Mouse (Mus musculus): ENCODE results near the gene Zfp607a. TPM values are rescaled to one million over a fixed set of nuclear protein-coding genes. Genes with fewer than 3 reads are reported as not detected.
A peak's percentile ranks its signal among the peaks of the same experiment; 100 is the strongest.

Zfp607a gene
- 3.2 and 3.4 TPM in 2 replicates for polyA plus RNA-seq (2015; fragmentation: Nextera tagmentation; extraction: Ambion mirVana)

DNA sequence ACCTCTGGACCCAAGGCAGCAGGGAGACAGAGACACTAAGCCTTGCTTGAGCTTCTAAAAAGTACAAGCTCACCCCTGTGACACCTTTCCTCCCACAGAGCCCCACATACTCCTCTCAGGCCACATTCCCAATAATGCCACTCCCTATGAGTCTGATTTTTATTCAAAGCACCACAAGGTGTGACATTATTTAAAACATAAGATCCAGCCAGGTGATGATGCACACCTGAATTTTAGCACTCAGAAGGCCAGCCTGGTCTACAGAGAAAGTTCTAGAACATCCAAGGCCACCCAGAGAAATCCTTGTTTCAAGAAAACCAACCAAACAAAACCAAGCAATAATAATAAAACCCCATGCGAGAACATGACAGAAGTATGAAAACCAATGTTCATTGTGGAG lies at the start of gene Zfp607a:
TSS of gene Zfp607a (plus strand) at position 301 of the 400 bp plus-strand sequence.
- Histone ChIP-seq H3K4me2 (ENCODE audit: low read depth, low read length) (no peak within 1 kb of the TSS), H3K9ac (ENCODE audit: low read depth, low read length) (no peak within 1 kb of the TSS), H3K4me3 (ENCODE audit: low read length) (no peak within 1 kb of the TSS), H3K36me3 (ENCODE audit: control insufficient read depth, insufficient read depth, low read length) (peaks cover 8% of the 10 kb centered on the region), H3K9me3 (ENCODE audit: control insufficient read depth, low read length) (no peaks in the 10 kb centered on the region), H3K27ac (ENCODE audit: low read length) (no peak within 1 kb of the TSS), H3K27me3 (replicated peaks; ENCODE audit: control insufficient read depth, insufficient read depth, low read length) (no peaks in the 10 kb centered on the region), H3K4me1 (ENCODE audit: control insufficient read depth, insufficient read depth, low read length) (no peaks in the 10 kb centered on the region)
- 94% methylated on average over 1 of the region's 1 CpGs for WGBS
- no peak for ATAC-seq

DNA sequence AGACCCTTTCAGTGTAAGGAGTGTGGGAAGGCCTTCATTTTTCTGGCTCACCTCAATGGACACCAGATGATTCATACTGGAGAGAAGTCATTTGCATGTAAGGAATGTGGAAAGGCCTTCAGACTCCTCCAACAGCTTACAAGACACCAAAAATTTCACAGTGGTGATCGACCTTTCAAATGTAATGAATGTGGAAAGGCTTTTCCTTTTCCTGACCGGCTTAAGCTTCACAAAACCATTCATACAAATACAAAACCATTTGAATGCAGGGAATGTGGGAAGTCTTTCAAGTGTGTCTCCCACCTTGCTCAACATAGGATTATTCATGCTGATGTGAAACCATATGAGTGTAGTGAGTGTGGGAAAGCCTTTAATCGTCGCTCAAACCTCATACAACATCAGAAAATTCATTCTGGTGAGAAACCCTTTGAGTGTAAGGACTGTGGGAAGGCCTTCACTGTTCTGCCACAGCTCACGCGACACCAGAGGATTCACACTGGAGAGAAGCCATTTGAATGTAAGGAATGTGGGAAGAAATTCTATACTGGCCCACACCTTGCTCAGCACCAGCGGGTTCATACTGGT lies 38.7 kb upstream of the Zfp607a start:
- H3K27me3 ChIP-seq (replicated peaks; ENCODE audit: control insufficient read depth, insufficient read depth, low read length): no peaks in the 10 kb centered on the region

DNA sequence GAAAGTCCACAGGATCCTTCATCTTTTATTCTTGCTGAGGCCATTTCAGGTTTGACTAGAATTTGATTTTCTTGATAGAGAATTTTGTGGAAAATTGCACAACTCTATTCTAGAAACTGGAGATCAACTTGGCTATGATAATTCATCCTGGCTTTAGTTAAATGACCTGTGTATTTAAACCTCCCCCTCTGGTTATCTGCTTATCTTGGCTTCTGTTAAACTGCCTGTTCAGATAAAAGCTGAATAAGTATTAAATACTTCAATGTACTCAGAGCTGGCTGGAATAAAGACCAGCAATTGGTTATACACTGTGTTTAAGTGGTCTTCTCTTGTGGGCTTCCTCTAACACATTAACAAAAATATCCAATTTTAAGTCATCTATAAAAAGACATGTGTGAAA lies 34.7 kb upstream of the Zfp607a start:
- H3K4me2 ChIP-seq (ENCODE audit: low read depth, low read length): no peak overlapping the region
- no peak overlapping the region for H3K9ac ChIP-seq (ENCODE audit: low read depth, low read length)
- H3K36me3 ChIP-seq (ENCODE audit: control insufficient read depth, insufficient read depth, low read length): no peaks in the 10 kb centered on the region; the same call in 1 of the 2 replicates
- no peak overlapping the region for H3K27ac ChIP-seq (ENCODE audit: low read length)
- 0 out of 2 replicates have a peak, but pooled peaks cover 3% of the 10 kb centered on the region for H3K9me3 ChIP-seq (ENCODE audit: control insufficient read depth, low read length)
- H3K4me3 ChIP-seq (ENCODE audit: low read length): no peak overlapping the region
- no peak for ATAC-seq
- H3K27me3 ChIP-seq (replicated peaks; ENCODE audit: control insufficient read depth, insufficient read depth, low read length): no peaks in the 10 kb centered on the region
- H3K4me1 ChIP-seq (ENCODE audit: control insufficient read depth, insufficient read depth, low read length): no peaks in the 10 kb centered on the region

More for the DNA sequence above, 38.7 kb upstream of the Zfp607a start:
- Histone ChIP-seq H3K4me1 (ENCODE audit: control insufficient read depth, insufficient read depth, low read length) (no peaks in the 10 kb centered on the region), H3K27ac (ENCODE audit: low read length) (no peak overlapping the region), H3K4me3 (ENCODE audit: low read length) (no peak overlapping the region), H3K4me2 (ENCODE audit: low read depth, low read length) (no peak overlapping the region), H3K9ac (ENCODE audit: low read depth, low read length) (no peak overlapping the region), H3K9me3 (ENCODE audit: control insufficient read depth, low read length) (no peaks in the 10 kb centered on the region), H3K36me3 (ENCODE audit: control insufficient read depth, insufficient read depth, low read length) (peaks cover 4% of the 10 kb centered on the region; the same call in 1 of the 2 replicates)
- ATAC-seq: no peak
- 96% methylated on average over 7 of the region's 7 CpGs for WGBS

DNA sequence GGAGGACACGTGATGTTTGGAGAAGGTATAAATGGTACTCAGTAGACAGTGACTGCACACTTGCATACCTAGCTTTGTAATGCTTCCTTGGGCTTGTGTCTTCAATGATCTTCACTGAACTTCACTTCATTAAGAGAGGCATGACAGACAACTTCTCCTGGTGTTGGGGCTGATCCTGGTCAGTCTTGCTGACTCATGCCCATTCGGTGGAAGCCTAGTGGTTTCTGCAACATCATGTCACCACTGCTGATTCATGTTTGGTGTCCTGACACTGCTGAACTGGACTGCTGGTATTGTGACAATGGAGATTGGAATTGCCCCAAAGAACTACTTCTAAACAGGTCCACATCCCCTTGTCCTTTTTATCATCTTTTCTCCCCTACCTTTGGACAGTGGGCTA lies 23.2 kb upstream of the Zfp607a start:
- Histone ChIP-seq H3K4me1 (ENCODE audit: control insufficient read depth, insufficient read depth, low read length) (0 out of 2 replicates have a peak, but pooled peaks cover 2% of the 10 kb centered on the region), H3K9ac (ENCODE audit: low read depth, low read length) (no peak overlapping the region), H3K27me3 (replicated peaks; ENCODE audit: control insufficient read depth, insufficient read depth, low read length) (no peaks in the 10 kb centered on the region), H3K4me2 (ENCODE audit: low read depth, low read length) (no peak overlapping the region), H3K9me3 (ENCODE audit: control insufficient read depth, low read length) (no peaks in the 10 kb centered on the region), H3K4me3 (ENCODE audit: low read length) (no peak overlapping the region), H3K36me3 (ENCODE audit: control insufficient read depth, insufficient read depth, low read length) (no peaks in the 10 kb centered on the region), H3K27ac (ENCODE audit: low read length) (no peak overlapping the region)
- ATAC-seq: no peak
- WGBS: 88% methylated on average over 2 of the region's 2 CpGs

DNA sequence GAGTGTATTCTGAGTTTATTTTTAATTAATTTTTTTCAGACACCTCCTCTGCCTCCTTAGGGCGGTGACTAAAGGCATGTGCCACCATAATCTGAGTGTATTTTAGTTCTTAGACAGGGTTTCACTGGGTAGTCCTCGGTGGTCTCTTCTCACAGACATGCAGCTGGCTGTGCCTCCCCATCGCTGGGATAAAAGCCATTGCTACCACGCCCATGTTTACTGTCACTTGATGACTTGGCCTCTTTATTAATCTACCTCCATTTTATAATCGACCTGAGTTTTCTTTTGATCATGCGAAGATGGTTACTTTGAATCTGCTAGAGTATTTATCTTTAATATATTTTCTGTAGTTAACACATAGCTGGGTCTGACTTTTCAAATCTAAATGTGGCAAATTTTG lies 19.4 kb upstream of the Zfp607a start:
- Histone ChIP-seq H3K36me3 (ENCODE audit: control insufficient read depth, insufficient read depth, low read length) (no peaks in the 10 kb centered on the region), H3K9ac (ENCODE audit: low read depth, low read length) (peak overlapping the region; percentile 73), H3K27ac (ENCODE audit: low read length) (peak overlapping the region; percentile 68; the same call in 1 of the 2 replicates), H3K9me3 (ENCODE audit: control insufficient read depth, low read length) (no peaks in the 10 kb centered on the region), H3K4me1 (ENCODE audit: control insufficient read depth, insufficient read depth, low read length) (peaks cover 6% of the 10 kb centered on the region; the same call in 1 of the 2 replicates), H3K4me2 (ENCODE audit: low read depth, low read length) (peak overlapping the region; percentile 61), H3K27me3 (replicated peaks; ENCODE audit: control insufficient read depth, insufficient read depth, low read length) (no peaks in the 10 kb centered on the region), H3K4me3 (ENCODE audit: low read length) (peak overlapping the region; percentile 60)
- WGBS: 28% methylated on average over 6 of the region's 6 CpGs
- peak; percentile 61 for ATAC-seq

DNA sequence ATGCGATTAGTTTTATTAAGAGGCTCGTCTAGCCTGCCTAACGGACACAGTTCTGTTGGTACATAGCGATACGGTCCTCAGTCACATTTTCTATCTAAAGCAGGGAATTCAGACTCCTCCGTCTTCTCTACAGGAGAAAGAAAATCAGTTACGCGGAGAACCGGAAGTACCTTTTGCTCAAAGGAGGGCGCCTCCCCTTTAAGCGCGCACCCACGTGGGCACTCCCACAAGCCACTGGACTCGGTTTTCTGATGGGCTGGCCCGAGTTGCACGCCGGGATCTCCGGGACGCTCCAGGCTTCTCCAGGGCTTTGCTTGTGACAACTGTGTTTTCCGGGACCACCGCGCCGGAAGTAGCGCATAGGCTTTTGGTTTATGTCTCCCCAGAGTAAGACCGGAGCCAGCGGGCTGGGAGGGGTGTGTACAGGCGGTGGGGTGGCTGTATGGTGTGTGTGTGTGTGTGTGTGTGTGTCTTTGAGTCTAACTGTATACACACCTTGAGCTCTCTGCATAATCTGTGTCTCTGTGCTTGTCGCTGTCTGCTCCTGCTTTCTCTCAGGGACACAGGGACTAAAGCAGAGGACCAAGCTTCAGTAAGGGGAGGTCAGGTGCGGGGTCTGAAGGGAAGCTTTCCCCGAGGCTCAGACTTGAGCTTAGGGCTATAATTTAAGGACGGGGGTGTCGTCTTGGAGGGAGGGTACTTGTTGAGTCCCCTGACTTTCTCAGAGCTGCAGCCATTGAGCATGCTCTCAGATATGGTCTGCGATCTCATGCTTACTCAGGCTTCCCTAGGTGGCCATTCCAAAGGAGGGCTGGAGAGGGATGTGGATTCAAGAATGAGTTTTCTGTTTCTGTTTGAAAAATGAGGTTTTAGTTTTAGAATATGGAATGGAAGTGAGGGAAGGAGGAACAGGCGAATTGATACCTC lies 18.7 kb upstream of the Zfp607a start, which contains the start of gene Zfp59:
TSS of gene Zfp59 (plus strand) at position 285 of the 927 bp plus-strand sequence.
- no peaks in the 10 kb centered on the region for H3K27me3 ChIP-seq (replicated peaks; ENCODE audit: control insufficient read depth, insufficient read depth, low read length)
- peak within 1 kb of the TSS; percentile 73 for H3K9ac ChIP-seq (ENCODE audit: low read depth, low read length)
- peak within 1 kb of the TSS; percentile 61 for H3K4me2 ChIP-seq (ENCODE audit: low read depth, low read length)
- peak within 1 kb of the TSS; percentile 60 for H3K4me3 ChIP-seq (ENCODE audit: low read length)
- no peaks in the 10 kb centered on the region for H3K9me3 ChIP-seq (ENCODE audit: control insufficient read depth, low read length)
- H3K36me3 ChIP-seq (ENCODE audit: control insufficient read depth, insufficient read depth, low read length): no peaks in the 10 kb centered on the region
- H3K4me1 ChIP-seq (ENCODE audit: control insufficient read depth, insufficient read depth, low read length): peaks cover 6% of the 10 kb centered on the region; the same call in 1 of the 2 replicates
- 3% methylated on average over 34 of the region's 34 CpGs for WGBS
- ATAC-seq: peak; percentile 99
- H3K27ac ChIP-seq (ENCODE audit: low read length): peak within 1 kb of the TSS; percentile 68

DNA sequence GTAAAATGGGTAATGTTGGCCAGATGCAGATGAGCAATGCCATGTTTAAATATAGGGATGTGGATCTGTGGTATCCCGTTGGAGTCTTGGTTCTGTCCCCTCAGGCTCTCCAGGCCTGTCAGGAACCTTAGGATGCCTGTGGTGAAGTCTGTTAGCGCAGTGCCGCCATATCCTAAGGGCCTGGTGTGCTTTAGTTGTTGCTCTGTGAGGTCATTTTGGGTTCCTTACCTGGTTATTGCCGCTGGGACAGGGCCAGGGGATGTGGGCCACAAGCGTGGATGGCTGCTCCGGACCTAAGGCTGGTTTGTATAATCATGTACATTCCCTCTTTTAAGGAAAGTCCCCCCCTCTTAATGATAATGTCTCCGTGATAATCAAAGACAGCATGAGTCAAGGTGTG lies 17.7 kb upstream of the Zfp607a start:
- no peak overlapping the region for H3K27ac ChIP-seq (ENCODE audit: low read length)
- no peaks in the 10 kb centered on the region for H3K27me3 ChIP-seq (replicated peaks; ENCODE audit: control insufficient read depth, insufficient read depth, low read length)
- H3K36me3 ChIP-seq (ENCODE audit: control insufficient read depth, insufficient read depth, low read length): no peaks in the 10 kb centered on the region
- no peak for ATAC-seq
- no peaks in the 10 kb centered on the region for H3K9me3 ChIP-seq (ENCODE audit: control insufficient read depth, low read length)
- 0 out of 2 replicates have a peak overlapping the region, but pooled peaks have one; percentile 61 for H3K4me2 ChIP-seq (ENCODE audit: low read depth, low read length)
- H3K9ac ChIP-seq (ENCODE audit: low read depth, low read length): no peak overlapping the region
- no peak overlapping the region for H3K4me3 ChIP-seq (ENCODE audit: low read length)
- peaks cover 6% of the 10 kb centered on the region; the same call in 1 of the 2 replicates for H3K4me1 ChIP-seq (ENCODE audit: control insufficient read depth, insufficient read depth, low read length)
- WGBS: 93% methylated on average over 7 of the region's 7 CpGs

DNA sequence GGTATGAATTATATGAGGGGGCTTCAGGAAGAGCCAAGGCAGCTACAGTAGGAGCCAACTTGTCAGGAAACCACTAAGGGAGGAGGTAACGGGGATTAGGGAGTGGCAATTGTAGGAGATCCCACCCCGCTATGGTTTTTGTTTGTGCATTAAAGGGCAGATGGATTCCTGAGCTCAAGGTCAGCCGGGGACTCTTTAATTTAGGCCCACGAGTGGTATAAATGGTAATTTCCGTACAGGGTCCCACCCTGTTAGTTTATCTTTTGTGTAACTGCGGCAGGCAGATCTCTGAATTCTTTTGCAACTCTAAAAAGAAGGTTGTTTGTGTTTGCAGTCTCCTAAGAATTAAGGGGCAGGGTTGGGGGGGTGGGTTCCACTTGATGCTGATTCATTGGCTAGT lies 17.2 kb upstream of the Zfp607a start:
- H3K9me3 ChIP-seq (ENCODE audit: control insufficient read depth, low read length): no peaks in the 10 kb centered on the region
- peaks cover 6% of the 10 kb centered on the region; the same call in 1 of the 2 replicates for H3K4me1 ChIP-seq (ENCODE audit: control insufficient read depth, insufficient read depth, low read length)
- no peak for ATAC-seq
- H3K4me2 ChIP-seq (ENCODE audit: low read depth, low read length): no peak overlapping the region
- H3K27me3 ChIP-seq (replicated peaks; ENCODE audit: control insufficient read depth, insufficient read depth, low read length): no peaks in the 10 kb centered on the region
- H3K4me3 ChIP-seq (ENCODE audit: low read length): no peak overlapping the region
- WGBS: 87% methylated on average over 6 of the region's 6 CpGs
- no peak overlapping the region for H3K9ac ChIP-seq (ENCODE audit: low read depth, low read length)
- no peak overlapping the region for H3K27ac ChIP-seq (ENCODE audit: low read length)
- H3K36me3 ChIP-seq (ENCODE audit: control insufficient read depth, insufficient read depth, low read length): no peaks in the 10 kb centered on the region

Data from intestine, embryonic 16.5 days (tissue).